Mouse (Mus musculus) thymus, adult 2 months (tissue): ENCODE results near the gene Knl1.

Source experiments
- CTCF ChIP-seq: fragments of 200-500 bp; IDR thresholded peaks from 2 replicates; pipeline ENCODE4 v1.5.1; 2012; ENCODE audit warnings: mild to moderate bottlenecking, control low read depth, low read length, moderate library complexity, borderline replicate concordance; ENCODE audit not compliant: control insufficient read depth, poor library complexity, insufficient read depth; ENCODE audit errors: extremely low read depth
- POLR2A ChIP-seq: fragments of 200-500 bp; IDR thresholded peaks from 2 replicates; pipeline ENCODE4 v1.6.1; 2012; ENCODE audit warnings: mild to moderate bottlenecking, low read length, control low read depth, moderate library complexity; ENCODE audit not compliant: control insufficient read depth, poor library complexity, insufficient read depth; ENCODE audit errors: extremely low read depth

DNA sequence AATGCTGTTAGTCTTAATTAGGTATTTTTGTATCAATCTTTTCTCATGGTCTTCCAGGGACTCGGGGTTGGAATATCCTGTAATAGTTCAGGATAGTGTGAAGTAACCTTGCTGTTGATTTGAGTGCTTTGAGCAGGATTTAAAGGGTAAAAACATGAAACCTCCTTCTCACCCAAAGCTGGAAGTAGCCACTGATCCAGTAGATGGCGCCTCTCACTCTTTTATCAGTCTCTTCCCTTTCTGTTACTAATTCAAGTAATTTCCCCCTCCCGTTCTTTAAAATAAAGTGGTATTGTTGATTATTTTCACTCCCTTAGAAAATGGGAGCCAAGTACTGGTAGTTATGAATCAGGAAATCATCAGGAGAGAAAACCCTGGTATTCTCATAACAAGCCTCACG, 6.0 kb upstream of the Knl1 start:
- TF ChIP-seq CTCF (no peak), POLR2A (no peak)
